Mouse (Mus musculus) ES-Bruce4 (cell line): ENCODE measurements at regions not wholly inside any gene's neighbourhood (a gene's known extent, or its start where the extent isn't known, plus 50 kb on each side); places are given as distances from the start of the nearest gene placed in this dataset.

Source experiments
- CTCF ChIP-seq: IDR thresholded peaks from one replicate; pipeline ENCODE4 v1.8.1; 2011; ENCODE audit warnings: low read depth, low read length
- EP300 ChIP-seq: IDR thresholded peaks from 2 replicates; pipeline ENCODE4 v1.6.1; 2011; ENCODE audit warnings: low read depth, low read length; ENCODE audit not compliant: insufficient read depth

DNA sequence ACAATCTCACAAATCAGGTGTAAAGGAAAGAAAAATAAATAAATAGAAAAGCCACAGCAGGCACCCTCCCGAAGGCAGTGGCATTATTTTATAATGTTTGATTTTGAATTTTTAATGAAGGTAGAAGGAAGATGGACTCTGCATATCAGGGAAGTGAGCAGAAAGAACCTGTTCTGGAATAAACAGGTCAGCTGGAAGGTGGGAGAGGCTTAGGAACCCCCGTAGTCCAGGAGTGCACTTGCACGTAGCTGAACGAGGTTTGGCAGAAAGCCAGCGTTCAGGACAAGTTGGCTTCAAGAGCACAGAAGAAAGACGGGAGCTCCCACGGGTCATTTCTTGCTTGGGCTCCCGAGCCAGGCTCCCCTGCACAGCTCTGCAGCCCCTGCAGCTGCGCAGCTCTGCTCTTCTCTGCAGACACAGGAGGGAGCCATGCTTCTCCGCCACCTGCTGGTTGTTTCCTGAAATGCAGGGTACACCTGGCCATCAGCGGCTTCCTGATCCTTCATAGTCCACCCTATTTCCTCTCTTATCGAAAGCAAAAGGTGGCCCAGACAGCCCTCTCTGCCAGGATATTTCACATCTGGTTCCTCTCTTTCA is 84.4 kb upstream of the Bace2 start:
- TF ChIP-seq EP300 (no peak), CTCF (peak; percentile 79)
